Mouse (Mus musculus) MEL (cell line): ENCODE data around the gene Sf3b4. TPM values are rescaled to one million over a fixed set of nuclear protein-coding genes. Genes with fewer than 3 reads are reported as not detected.

Experiments used
- DNase-seq: peaks from one replicate; pipeline ENCODE4 v3.0.0; 2011; ENCODE audit warnings: low read depth, low spot score
- H3K27ac ChIP-seq: 2 replicates; pipeline ENCODE4 v1.5.1; 2012; ENCODE audit warnings: low read depth, mild to moderate bottlenecking, control low read depth, low read length, moderate library complexity; ENCODE audit not compliant: control insufficient read depth
- H3K27me3 ChIP-seq, 2 experiments: fragments of 150-350 bp in 1 of 2; sonication (generic) in 1 of 2; 2 replicates each; pipeline ENCODE4 v1.6.1; 2012; ENCODE audit warnings: low read length in 2 of 2, mild to moderate bottlenecking in 2 of 2, improper control_type of control experiment in 1 of 2, moderate library complexity in 1 of 2; ENCODE audit not compliant: insufficient read depth in 2 of 2, control insufficient read depth in 1 of 2
- H3K36me3 ChIP-seq, 2 experiments: 2 replicates each; pipeline ENCODE4 v1.6.1; 2012 to 2014; ENCODE audit warnings: low read length in 2 of 2, improper control_type of control experiment in 1 of 2, inconsistent platforms in 1 of 2, mild to moderate bottlenecking in 1 of 2; ENCODE audit not compliant: insufficient read depth in 2 of 2, control insufficient read depth in 1 of 2
- H3K4me1 ChIP-seq, 2 experiments: fragments of 150-350 bp in 1 of 2; sonication (generic) in 1 of 2; 2 replicates each; pipeline ENCODE4 v1.6.1; 2012; ENCODE audit warnings: low read length in 2 of 2, improper control_type of control experiment in 1 of 2, mild to moderate bottlenecking in 1 of 2; ENCODE audit not compliant: insufficient read depth in 2 of 2, control insufficient read depth in 1 of 2
- H3K4me3 ChIP-seq, 2 experiments: fragments of 150-350 bp in 1 of 2; sonication (generic) in 1 of 2; 2 replicates each; pipeline ENCODE4 v1.5.1; 2012; ENCODE audit warnings: low read depth in 2 of 2, low read length in 2 of 2, mild to moderate bottlenecking in 2 of 2, moderate library complexity in 2 of 2, control low read depth in 1 of 2, improper control_type of control experiment in 1 of 2; ENCODE audit not compliant: control insufficient read depth in 1 of 2, insufficient read depth in 1 of 2
- H3K79me2 ChIP-seq: 2 replicates; pipeline ENCODE4 v1.6.1; 2012; ENCODE audit warnings: mild to moderate bottlenecking, low read length, moderate library complexity; ENCODE audit not compliant: control insufficient read depth, poor library complexity, insufficient read depth
- H3K9ac ChIP-seq: 2 replicates; pipeline ENCODE4 v1.6.1; 2012; ENCODE audit warnings: low read depth, mild to moderate bottlenecking, control low read depth, low read length, moderate library complexity; ENCODE audit not compliant: control insufficient read depth, poor library complexity, severe bottlenecking
- H3K9me3 ChIP-seq: fragments of 150-350 bp; sonication (generic); replicated peaks from 2 replicates; pipeline ENCODE4 v1.6.1; 2012; ENCODE audit warnings: mild to moderate bottlenecking, low read length, improper control_type of control experiment, moderate library complexity; ENCODE audit not compliant: insufficient read depth
- ELF1 ChIP-seq: IDR thresholded peaks from 2 replicates; pipeline ENCODE4 v1.6.1; 2014; ENCODE audit warnings: low read depth, mild to moderate bottlenecking, inconsistent platforms, low read length, improper control_type of control experiment, moderate library complexity
- EP300 ChIP-seq, 2 experiments: IDR thresholded peaks; 2 replicates each; pipeline ENCODE4 v1.6.1; 2011; ENCODE audit warnings: improper control_type of control experiment in 2 of 2, low read length in 2 of 2, low read depth in 1 of 2, mild to moderate bottlenecking in 1 of 2
- ETS1 ChIP-seq: IDR thresholded peaks from 2 replicates; pipeline ENCODE4 v1.6.1; 2012; ENCODE audit warnings: low read depth, mild to moderate bottlenecking, inconsistent platforms, low read length, improper control_type of control experiment, moderate library complexity
- GATA1 ChIP-seq: IDR thresholded peaks from 2 replicates; pipeline ENCODE4 v1.6.1; 2011; ENCODE audit warnings: low read depth, low read length, improper control_type of control experiment
- HCFC1 ChIP-seq: IDR thresholded peaks from 2 replicates; pipeline ENCODE4 v1.6.1; 2012; ENCODE audit warnings: low read depth, mild to moderate bottlenecking, inconsistent platforms, low read length, improper control_type of control experiment, moderate library complexity
- KAT2A ChIP-seq: conservative IDR thresholded peaks from 2 replicates; pipeline ENCODE4 v1.6.1; 2012; ENCODE audit warnings: low read depth, low read length, improper control_type of control experiment, inconsistent platforms
- MEF2A ChIP-seq: IDR thresholded peaks from 2 replicates; pipeline ENCODE4 v1.6.1; 2014; ENCODE audit warnings: low read depth, mild to moderate bottlenecking, inconsistent platforms, low read length, improper control_type of control experiment; ENCODE audit not compliant: poor library complexity, insufficient replicate concordance, severe bottlenecking; ENCODE audit errors: extremely low read depth
- MYB ChIP-seq: IDR thresholded peaks from 2 replicates; pipeline ENCODE4 v1.6.1; 2011; ENCODE audit warnings: mild to moderate bottlenecking, low read depth, low read length, improper control_type of control experiment
- POLR2A ChIP-seq, 2 experiments: IDR thresholded peaks; 2 replicates each; pipeline ENCODE4 v1.6.1; 2011 to 2012; ENCODE audit warnings: low read length in 2 of 2, mild to moderate bottlenecking in 2 of 2, control low read depth in 1 of 2, improper control_type of control experiment in 1 of 2, low read depth in 1 of 2, moderate library complexity in 1 of 2; ENCODE audit not compliant: control insufficient read depth in 1 of 2, insufficient read depth in 1 of 2, poor library complexity in 1 of 2
- POLR2AphosphoS5 ChIP-seq: IDR thresholded peaks from 2 replicates; pipeline ENCODE4 v1.6.1; 2012; ENCODE audit warnings: low read depth, borderline replicate concordance, mild to moderate bottlenecking, inconsistent platforms, low read length, moderate library complexity, mixed read lengths
- RCOR1 ChIP-seq: IDR thresholded peaks from 2 replicates; pipeline ENCODE4 v1.6.1; 2012; ENCODE audit warnings: low read depth, mild to moderate bottlenecking, inconsistent platforms, low read length, improper control_type of control experiment
- SIN3A ChIP-seq: IDR thresholded peaks from 2 replicates; pipeline ENCODE4 v1.6.1; 2012; ENCODE audit warnings: low read length, improper control_type of control experiment, inconsistent platforms
- SMC3 ChIP-seq: IDR thresholded peaks from 2 replicates; pipeline ENCODE4 v1.6.1; 2011; ENCODE audit warnings: low read depth, low read length, improper control_type of control experiment
- USF1 ChIP-seq: IDR thresholded peaks from 2 replicates; pipeline ENCODE4 v1.6.1; 2014; ENCODE audit warnings: low read depth, mild to moderate bottlenecking, inconsistent platforms, low read length, improper control_type of control experiment, moderate library complexity
- ZC3H11A ChIP-seq: IDR thresholded peaks from 2 replicates; pipeline ENCODE4 v1.6.1; 2012; ENCODE audit warnings: low read depth, mild to moderate bottlenecking, inconsistent platforms, low read length, improper control_type of control experiment
- ZMIZ1 ChIP-seq: IDR thresholded peaks from 2 replicates; pipeline ENCODE4 v1.6.1; 2012; ENCODE audit warnings: low read depth, mild to moderate bottlenecking, inconsistent platforms, low read length, improper control_type of control experiment, moderate library complexity
- polyA plus RNA-seq, 2 experiments: library from polyadenylated mRNA; stranded (reverse) in 1 of 2; unstranded in 1 of 2; fragments of >175 nt in 1 of 2; fragments of >200 nt in 1 of 2; gene quantifications; 2 replicates each; pipeline versions ENCODE4 v1.2.1 to v1.2.4; 2012; ENCODE audit warnings: low replicate concordance in 2 of 2, low read depth in 1 of 2; ENCODE audit not compliant: insufficient read length in 2 of 2, insufficient read depth in 1 of 2, missing spikeins in 1 of 2
- total RNA-seq: library from RNA; depleted of rRNA; stranded (reverse); fragments of 300-350 nt; gene quantifications from 2 replicates; pipeline ENCODE4 v1.2.3, GENCODE M21; 2012

Sf3b4 gene
- total and polyA plus RNA-seq, 3 experiments, result 102 to 423 (median 157) TPM

- TF ChIP-seq MYB (no peak; the same call in 1 of the 2 replicates), KAT2A (no peak), ZC3H11A (peak; percentile 99), GATA1 (peak; percentile 60; the same call in 1 of the 2 replicates), USF1 (no peak), POLR2AphosphoS5 (no peak), MEF2A (no peak), SIN3A (peak; percentile 94), EP300 (IDR thresholded peaks at IDR 0.05; ENCODE audit: low read depth in 1 of 2, low read length in 2 of 2) (no peak; a peak in 2 of 4 replicates), ELF1 (peak; percentile 95), RCOR1 (no peak), ETS1 (0 out of 2 replicates have a peak, but pooled peaks have one; percentile 29)
Measured at GRCm38 (mm10) chr3:96147950-96148349, 24.2 kb upstream of the Sf3b4 start (continued).

GRCm38 (mm10) chr3:96151836-96152235, 20.3 kb upstream of the Sf3b4 start:
- TF ChIP-seq ETS1 (0 out of 2 replicates have a peak, but pooled peaks have one; percentile 16), MEF2A (no peak), ZMIZ1 (no peak), HCFC1 (no peak), SMC3 (no peak), POLR2A (IDR thresholded peaks at IDR 0.05; ENCODE audit: control insufficient read depth in 1 of 2, insufficient read depth in 1 of 2, low read depth in 1 of 2, low read length in 2 of 2, poor library complexity in 1 of 2) (no peak)
- H3K27ac ChIP-seq, result no peak overlapping the region
- peaks cover 16 to 19% of the 10 kb centered on the region in 2 experiments for H3K36me3 ChIP-seq
- peak; percentile 60 for DNase-seq
- no peak overlapping the region for H3K4me3 ChIP-seq
- H3K9ac ChIP-seq, result no peak overlapping the region
- no peaks in the 10 kb centered on the region for H3K79me2 ChIP-seq
- H3K9me3 ChIP-seq, result no peaks in the 10 kb centered on the region
- peaks cover 9% of the 10 kb centered on the region in 2 experiments; a peak in 3 of 4 replicates for H3K4me1 ChIP-seq
- no peaks in the 10 kb centered on the region for H3K27me3 ChIP-seq

- peaks cover 15 to 16% of the 10 kb centered on the region in 2 experiments for H3K36me3 ChIP-seq
- no peak for TF ChIP-seq ZC3H11A
- no peaks in the 10 kb centered on the region for H3K79me2 ChIP-seq
- H3K4me3 ChIP-seq, result no peak overlapping the region
- H3K27me3 ChIP-seq, result no peaks in the 10 kb centered on the region
- H3K9ac ChIP-seq, result no peak overlapping the region
- no peak overlapping the region for H3K27ac ChIP-seq
- H3K4me1 ChIP-seq, result peaks cover 8 to 9% of the 10 kb centered on the region in 2 experiments; a peak in 3 of 4 replicates
- H3K9me3 ChIP-seq, result no peaks in the 10 kb centered on the region
- DNase-seq, result no peak
Measured at GRCm38 (mm10) chr3:96152611-96153010, 19.5 kb upstream of the Sf3b4 start.
